Mouse (Mus musculus): ENCODE measurements around the gene Ino80b. TPM values are rescaled to one million over a fixed set of nuclear protein-coding genes. Genes with fewer than 3 reads are reported as not detected.

Gene Ino80b
- polyA plus RNA-seq, 1 experiment from 2014 or later = 13.5 TPM

- no peaks in the 10 kb centered on the region for H3K9me3 ChIP-seq (ENCODE audit: control insufficient read depth, low read length)
- peak overlapping the region; percentile 38 for H3K4me3 ChIP-seq (ENCODE audit: low read length)
- peak overlapping the region; percentile 54 for H3K4me2 ChIP-seq (ENCODE audit: low read length)
- no peaks in the 10 kb centered on the region for H3K36me3 ChIP-seq (ENCODE audit: control insufficient read depth, insufficient read depth, low read length)
- peaks cover 12% of the 10 kb centered on the region; the same call in 1 of the 2 replicates for H3K4me1 ChIP-seq (ENCODE audit: control insufficient read depth, insufficient read depth, low read depth, low read length)
- 18% methylated on average over 5 of the region's 5 CpGs for WGBS
- H3K27ac ChIP-seq (ENCODE audit: low read depth, low read length) = peak overlapping the region; percentile 89
- no peak for ATAC-seq
- peaks cover 8% of the 10 kb centered on the region; the same call in 1 of the 2 replicates for H3K27me3 ChIP-seq (replicated peaks; ENCODE audit: control insufficient read depth, insufficient read depth, low read length)
- H3K9ac ChIP-seq (ENCODE audit: low read depth, low read length) = no peak overlapping the region
Observed at GRCm38 (mm10) chr6:83136291-83136880, 11.2 kb upstream of the Ino80b start.

- ATAC-seq = no peak
Observed at GRCm38 (mm10) chr6:83135571-83136161, 10.4 kb upstream of the Ino80b start.

GRCm38 (mm10) chr6:83134951-83135513 is 9.8 kb upstream of the Ino80b start, which contains the start of gene Rtkn:
Rtkn (plus strand) TSS chr6:83135463.
- Histone ChIP-seq H3K9ac (ENCODE audit: low read depth, low read length) (0 out of 2 replicates have a peak within 1 kb of the TSS, but pooled peaks have one; percentile 41), H3K27ac (ENCODE audit: low read depth, low read length) (no peak within 1 kb of the TSS), H3K36me3 (ENCODE audit: control insufficient read depth, insufficient read depth, low read length) (no peaks in the 10 kb centered on the region), H3K9me3 (ENCODE audit: control insufficient read depth, low read length) (no peaks in the 10 kb centered on the region), H3K4me2 (ENCODE audit: low read length) (peak within 1 kb of the TSS; percentile 54), H3K4me3 (ENCODE audit: low read length) (peak within 1 kb of the TSS; percentile 26), H3K4me1 (ENCODE audit: control insufficient read depth, insufficient read depth, low read depth, low read length) (peaks cover 12% of the 10 kb centered on the region; the same call in 1 of the 2 replicates), H3K27me3 (replicated peaks; ENCODE audit: control insufficient read depth, insufficient read depth, low read length) (peaks cover 8% of the 10 kb centered on the region; the same call in 1 of the 2 replicates)
- ATAC-seq = no peak
- WGBS = 52% methylated on average over 7 of the region's 7 CpGs

More at GRCm38 (mm10) chr6:83135571-83136161, 10.4 kb upstream of the Ino80b start:
- H3K4me1 ChIP-seq (ENCODE audit: control insufficient read depth, insufficient read depth, low read depth, low read length) = peaks cover 12% of the 10 kb centered on the region; the same call in 1 of the 2 replicates
- H3K9me3 ChIP-seq (ENCODE audit: control insufficient read depth, low read length) = no peaks in the 10 kb centered on the region
- H3K9ac ChIP-seq (ENCODE audit: low read depth, low read length) = 0 out of 2 replicates have a peak overlapping the region, but pooled peaks have one; percentile 41
- H3K27ac ChIP-seq (ENCODE audit: low read depth, low read length) = no peak overlapping the region
- H3K36me3 ChIP-seq (ENCODE audit: control insufficient read depth, insufficient read depth, low read length) = no peaks in the 10 kb centered on the region
- 8% methylated on average over 37 of the region's 37 CpGs for WGBS
- peaks cover 8% of the 10 kb centered on the region; the same call in 1 of the 2 replicates for H3K27me3 ChIP-seq (replicated peaks; ENCODE audit: control insufficient read depth, insufficient read depth, low read length)
- peak overlapping the region; percentile 54 for H3K4me2 ChIP-seq (ENCODE audit: low read length)
- peak overlapping the region; percentile 26 for H3K4me3 ChIP-seq (ENCODE audit: low read length)

DNA sequence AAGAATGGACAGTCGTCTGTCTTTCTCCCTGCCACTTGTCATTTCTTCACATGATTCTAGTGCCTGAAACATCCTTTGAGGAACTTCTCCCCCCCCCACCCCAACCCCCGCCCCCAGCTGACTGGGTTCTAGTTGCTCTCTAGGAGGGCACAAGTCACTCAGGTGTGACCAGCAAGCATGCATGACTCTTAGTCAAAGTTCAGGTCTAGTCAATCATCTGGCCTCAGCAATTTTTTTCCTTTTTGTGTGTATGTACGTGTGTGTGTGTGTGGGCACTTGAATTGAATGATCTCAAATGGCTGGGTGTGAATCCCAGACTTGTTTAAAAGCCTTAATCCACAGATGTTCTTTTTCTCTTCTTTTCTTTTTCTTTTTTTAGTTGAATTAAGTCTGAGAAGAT is 9.0 kb upstream of the Ino80b start:
- no peaks in the 10 kb centered on the region for H3K9me3 ChIP-seq (ENCODE audit: control insufficient read depth, low read length)
- no peak overlapping the region for H3K4me2 ChIP-seq (ENCODE audit: low read length)
- peaks cover 12% of the 10 kb centered on the region; the same call in 1 of the 2 replicates for H3K4me1 ChIP-seq (ENCODE audit: control insufficient read depth, insufficient read depth, low read depth, low read length)
- H3K27ac ChIP-seq (ENCODE audit: low read depth, low read length) = no peak overlapping the region
- ATAC-seq = no peak
- WGBS = 74% methylated on average over 3 of the region's 3 CpGs
- peaks cover 8% of the 10 kb centered on the region; the same call in 1 of the 2 replicates for H3K27me3 ChIP-seq (replicated peaks; ENCODE audit: control insufficient read depth, insufficient read depth, low read length)
- H3K4me3 ChIP-seq (ENCODE audit: low read length) = no peak overlapping the region
- H3K36me3 ChIP-seq (ENCODE audit: control insufficient read depth, insufficient read depth, low read length) = no peaks in the 10 kb centered on the region
- no peak overlapping the region for H3K9ac ChIP-seq (ENCODE audit: low read depth, low read length)

DNA sequence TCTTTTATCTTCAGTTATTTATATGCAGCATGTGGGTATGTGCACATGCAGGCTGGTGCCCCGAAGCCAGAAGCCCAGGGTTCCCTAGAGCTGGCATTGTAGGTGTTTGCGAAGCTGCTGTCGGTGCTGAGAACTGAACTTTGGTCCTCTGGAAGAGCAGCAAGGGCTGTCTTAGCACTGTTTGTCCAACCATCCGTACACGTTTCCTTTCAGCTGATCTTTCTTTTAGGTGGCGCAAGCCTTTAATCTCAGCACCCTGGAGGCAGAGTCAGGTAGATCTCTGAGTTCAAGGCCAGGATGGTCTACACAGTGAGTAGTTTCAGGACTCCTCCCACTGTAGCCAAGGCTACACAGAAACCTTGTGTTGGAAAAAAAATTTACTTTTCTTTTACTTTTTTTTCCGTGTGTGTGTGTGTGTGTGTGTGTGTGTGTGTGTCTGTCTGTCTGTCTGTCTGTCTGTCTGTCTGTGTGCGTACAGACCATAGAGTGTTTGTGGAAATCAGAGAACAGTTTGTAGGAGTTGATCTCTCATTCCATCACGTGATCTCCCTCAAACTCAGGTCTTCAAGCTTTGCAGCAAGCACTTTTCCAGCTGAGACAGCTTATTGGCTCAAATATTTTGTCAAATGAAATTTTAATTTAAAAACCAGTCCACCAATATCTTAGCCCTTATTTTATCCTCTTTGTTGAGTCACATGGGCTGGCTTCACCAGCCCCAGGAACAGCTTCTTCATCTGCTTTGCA is 7.1 kb upstream of the Ino80b start:
- WGBS = 88% methylated on average over 9 of the region's 9 CpGs
- ATAC-seq = no peak

DNA sequence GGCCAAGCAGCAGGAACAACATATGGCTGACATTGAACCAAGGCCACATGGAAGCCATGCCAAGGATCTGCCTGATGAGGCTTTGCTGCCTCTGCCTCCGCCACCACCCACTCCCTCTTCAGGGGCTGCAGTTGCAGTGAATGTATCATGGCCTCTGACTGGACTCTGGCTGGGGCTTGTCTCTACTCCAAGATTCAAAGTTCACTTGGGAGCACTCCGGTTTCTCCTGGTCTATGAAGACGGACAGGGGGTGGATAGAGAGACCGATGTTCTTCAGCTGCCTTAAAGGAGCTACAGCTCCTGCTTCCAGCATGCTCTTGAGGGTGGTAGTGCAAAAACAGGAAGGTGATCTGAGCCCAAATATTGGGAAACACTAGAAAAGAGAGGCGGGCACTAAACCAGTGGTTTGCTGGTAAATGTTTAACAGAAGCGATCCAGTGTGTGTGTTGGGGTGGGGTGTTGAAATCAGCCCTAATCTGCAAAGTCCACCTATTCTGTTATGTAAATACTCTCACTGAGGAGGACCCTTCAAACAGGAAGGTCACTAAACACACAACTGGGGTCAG is 6.3 kb upstream of the Ino80b start:
- peaks cover 9% of the 10 kb centered on the region; the same call in 1 of the 2 replicates for H3K4me1 ChIP-seq (ENCODE audit: control insufficient read depth, insufficient read depth, low read depth, low read length)
- no peak overlapping the region for H3K4me2 ChIP-seq (ENCODE audit: low read length)
- peaks cover 8% of the 10 kb centered on the region; the same call in 1 of the 2 replicates for H3K27me3 ChIP-seq (replicated peaks; ENCODE audit: control insufficient read depth, insufficient read depth, low read length)
- no peak overlapping the region for H3K27ac ChIP-seq (ENCODE audit: low read depth, low read length)
- H3K4me3 ChIP-seq (ENCODE audit: low read length) = no peak overlapping the region
- ATAC-seq = no peak
- H3K9me3 ChIP-seq (ENCODE audit: control insufficient read depth, low read length) = no peaks in the 10 kb centered on the region
- no peaks in the 10 kb centered on the region for H3K36me3 ChIP-seq (ENCODE audit: control insufficient read depth, insufficient read depth, low read length)
- WGBS = 76% methylated on average over 6 of the region's 6 CpGs
- no peak overlapping the region for H3K9ac ChIP-seq (ENCODE audit: low read depth, low read length)

More for the DNA sequence above, 7.1 kb upstream of the Ino80b start:
- Histone ChIP-seq H3K4me1 (ENCODE audit: control insufficient read depth, insufficient read depth, low read depth, low read length) (peaks cover 9% of the 10 kb centered on the region; the same call in 1 of the 2 replicates), H3K27ac (ENCODE audit: low read depth, low read length) (no peak overlapping the region), H3K36me3 (ENCODE audit: control insufficient read depth, insufficient read depth, low read length) (no peaks in the 10 kb centered on the region), H3K27me3 (replicated peaks; ENCODE audit: control insufficient read depth, insufficient read depth, low read length) (peaks cover 8% of the 10 kb centered on the region; the same call in 1 of the 2 replicates), H3K9ac (ENCODE audit: low read depth, low read length) (no peak overlapping the region), H3K9me3 (ENCODE audit: control insufficient read depth, low read length) (no peaks in the 10 kb centered on the region), H3K4me2 (ENCODE audit: low read length) (no peak overlapping the region), H3K4me3 (ENCODE audit: low read length) (no peak overlapping the region)

DNA sequence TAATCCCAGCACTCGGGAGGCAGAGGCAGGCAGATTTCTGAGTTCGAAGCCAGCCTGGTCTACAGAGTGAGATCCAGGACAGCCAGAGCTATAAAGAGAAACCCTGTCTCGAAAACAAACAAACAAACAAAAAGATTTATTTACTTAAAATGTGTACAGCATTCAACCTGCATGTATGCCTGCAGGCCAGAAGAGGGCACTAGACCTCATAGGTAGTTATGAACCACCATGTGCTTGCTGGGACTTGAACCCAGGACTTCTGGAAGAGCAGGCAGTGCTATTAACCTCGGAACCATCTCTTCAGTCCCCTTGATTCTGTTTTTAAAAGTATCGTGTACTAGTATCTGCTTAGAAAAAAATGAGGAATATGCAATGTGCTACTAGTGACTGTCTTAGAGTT is 2.2 kb upstream of the Ino80b start:
- peaks cover 18% of the 10 kb centered on the region for H3K4me1 ChIP-seq (ENCODE audit: control insufficient read depth, insufficient read depth, low read depth, low read length)
- H3K27ac ChIP-seq (ENCODE audit: low read depth, low read length) = no peak overlapping the region
- H3K36me3 ChIP-seq (ENCODE audit: control insufficient read depth, insufficient read depth, low read length) = peaks cover 2% of the 10 kb centered on the region; the same call in 1 of the 2 replicates
- H3K4me3 ChIP-seq (ENCODE audit: low read length) = no peak overlapping the region
- H3K4me2 ChIP-seq (ENCODE audit: low read length) = no peak overlapping the region
- no peaks in the 10 kb centered on the region for H3K9me3 ChIP-seq (ENCODE audit: control insufficient read depth, low read length)
- no peaks in the 10 kb centered on the region for H3K27me3 ChIP-seq (replicated peaks; ENCODE audit: control insufficient read depth, insufficient read depth, low read length)
- no peak overlapping the region for H3K9ac ChIP-seq (ENCODE audit: low read depth, low read length)
- WGBS = 94% methylated on average over 5 of the region's 5 CpGs
- no peak for ATAC-seq

GRCm38 (mm10) chr6:83124851-83125312 is 349 bp downstream of the Ino80b start:
- H3K4me3 ChIP-seq (ENCODE audit: low read length) = peak overlapping the region; percentile 89
- peak overlapping the region; percentile 94 for H3K4me2 ChIP-seq (ENCODE audit: low read length)
- peaks cover 33% of the 10 kb centered on the region for H3K4me1 ChIP-seq (ENCODE audit: control insufficient read depth, insufficient read depth, low read depth, low read length)
- H3K9me3 ChIP-seq (ENCODE audit: control insufficient read depth, low read length) = no peaks in the 10 kb centered on the region
- peak overlapping the region; percentile 66 for H3K27ac ChIP-seq (ENCODE audit: low read depth, low read length)
- ATAC-seq = peak; percentile 40
- H3K27me3 ChIP-seq (replicated peaks; ENCODE audit: control insufficient read depth, insufficient read depth, low read length) = no peaks in the 10 kb centered on the region
- under 1% methylated on average over 30 of the region's 30 CpGs for WGBS
- peaks cover 2% of the 10 kb centered on the region; the same call in 1 of the 2 replicates for H3K36me3 ChIP-seq (ENCODE audit: control insufficient read depth, insufficient read depth, low read length)
- H3K9ac ChIP-seq (ENCODE audit: low read depth, low read length) = peak overlapping the region; percentile 77

Data from hindbrain, embryonic 16.5 days (tissue).